Mouse (Mus musculus) lung, adult 2 months (tissue): ENCODE data around the gene Nav2.

Experiments used
- CTCF ChIP-seq: fragments of 200-500 bp; IDR thresholded peaks from 2 replicates; pipeline ENCODE4 v1.5.1; 2011; ENCODE audit warnings: mild to moderate bottlenecking, low read length, control low read depth; ENCODE audit not compliant: insufficient read depth
- POLR2A ChIP-seq: fragments of 200-500 bp; IDR thresholded peaks from 2 replicates; pipeline ENCODE4 v1.6.1; 2011; ENCODE audit warnings: low read depth, mild to moderate bottlenecking, control low read depth, low read length, borderline replicate concordance; ENCODE audit errors: extremely low read depth

- 0 out of 2 replicates have a peak, but pooled peaks have one; percentile 16 for TF ChIP-seq POLR2A
- TF ChIP-seq CTCF, result peak; percentile 96
Observed at GRCm38 (mm10) chr7:49249996-49250395, 341.5 kb downstream of the Nav2 start.
